Mouse (Mus musculus) ovary, postnatal 10 days (tissue): ENCODE results near the gene Fbxo30.
"Not testable (repeated sequence)": the region's sequence is repeated elsewhere in the genome, so short reads cannot be mapped to it uniquely, and the experiment has no call there.

Source experiments
- DNase-seq: peaks from one replicate; pipeline ENCODE4 v3.0.0; 2022; ENCODE audit warnings: low spot score

Fbxo30 gene

DNA sequence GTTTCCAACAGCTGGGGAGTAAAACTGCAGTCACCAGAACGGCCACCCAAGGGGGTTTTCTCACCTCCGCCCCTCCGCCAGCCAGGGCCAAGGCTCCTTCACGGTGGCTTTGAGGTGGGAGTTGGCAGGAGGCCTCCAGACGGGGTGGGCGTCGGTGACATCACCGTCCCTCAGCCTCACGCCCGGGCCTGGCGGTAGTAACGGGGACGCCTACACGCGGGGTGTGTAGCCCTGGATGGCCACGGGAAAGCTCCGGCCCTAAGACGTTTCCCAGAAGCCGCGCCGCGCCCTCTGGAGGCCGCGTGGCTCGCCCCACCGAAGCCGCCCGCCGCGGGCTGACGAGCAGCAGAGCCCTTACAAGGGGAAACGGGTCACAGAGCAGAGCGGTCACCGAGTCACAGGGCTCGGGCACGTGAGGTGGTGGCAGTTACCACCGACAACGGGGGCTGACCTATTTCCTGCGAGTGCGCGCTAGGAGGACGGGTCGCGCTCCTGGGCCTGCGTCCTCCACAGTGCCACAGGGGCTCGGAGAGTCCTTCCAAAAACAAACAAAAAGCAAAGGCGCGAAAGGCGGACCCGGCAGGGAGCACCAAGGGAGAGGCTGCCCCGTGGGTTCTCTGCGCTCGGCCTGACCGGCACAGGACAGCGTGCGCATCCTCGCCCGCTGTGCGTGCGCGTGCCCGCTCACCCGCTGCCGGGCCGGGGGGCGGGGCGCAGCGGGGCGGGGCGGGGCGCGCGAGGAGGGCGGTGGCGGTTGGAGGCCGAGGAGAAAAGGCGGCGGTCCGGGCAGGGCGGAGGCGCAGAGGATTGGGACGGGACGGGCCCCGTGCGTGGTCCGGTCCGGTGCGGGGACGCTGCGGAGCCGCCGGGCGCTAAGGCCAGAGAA lies at the start of gene Fbxo30:
Gene Fbxo30, plus strand, starts transcription at position 753 of the 886 bp plus-strand sequence.
- peak; percentile 80 for DNase-seq

DNA sequence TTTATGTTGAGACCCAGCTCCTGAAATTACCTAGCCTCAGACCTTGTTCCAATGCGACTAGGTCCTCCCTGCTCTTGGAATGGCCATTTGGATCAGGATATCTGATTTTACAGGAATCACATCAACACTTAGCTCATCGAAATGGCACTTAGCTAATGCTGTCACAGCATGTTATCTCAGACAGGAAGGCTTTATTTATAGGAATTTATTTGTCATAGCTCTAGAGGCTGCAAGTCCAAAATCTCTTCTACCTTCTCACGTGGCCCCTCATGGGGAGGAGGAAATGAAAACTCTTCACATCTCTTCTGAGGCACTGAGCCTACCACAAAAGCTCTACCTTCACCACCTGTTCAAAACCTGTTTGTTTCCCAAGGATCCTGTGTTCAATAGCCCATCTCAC lies 47.9 kb upstream of the Fbxo30 start:
- no peak for DNase-seq

DNA sequence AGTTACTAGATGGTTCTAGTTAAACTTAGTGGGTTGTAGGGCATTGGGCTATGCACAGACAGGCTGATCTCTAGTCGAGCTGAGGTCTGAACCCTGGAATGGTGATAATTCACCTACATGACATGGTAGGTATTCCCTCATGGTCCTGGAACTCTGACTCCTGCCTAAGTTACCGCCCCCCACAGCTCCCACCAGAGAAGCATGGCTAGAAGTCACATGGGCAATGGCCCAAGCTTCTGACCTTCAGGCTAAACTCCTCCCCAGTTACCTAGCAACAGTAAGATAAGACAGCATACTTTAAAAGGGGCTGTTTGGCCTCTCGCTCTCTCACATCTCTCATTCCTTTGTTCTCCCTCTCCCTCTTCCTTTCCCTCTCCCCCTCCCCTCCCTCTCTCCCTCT lies 38.1 kb upstream of the Fbxo30 start:
- DNase-seq, result not testable (repeated sequence)

DNA sequence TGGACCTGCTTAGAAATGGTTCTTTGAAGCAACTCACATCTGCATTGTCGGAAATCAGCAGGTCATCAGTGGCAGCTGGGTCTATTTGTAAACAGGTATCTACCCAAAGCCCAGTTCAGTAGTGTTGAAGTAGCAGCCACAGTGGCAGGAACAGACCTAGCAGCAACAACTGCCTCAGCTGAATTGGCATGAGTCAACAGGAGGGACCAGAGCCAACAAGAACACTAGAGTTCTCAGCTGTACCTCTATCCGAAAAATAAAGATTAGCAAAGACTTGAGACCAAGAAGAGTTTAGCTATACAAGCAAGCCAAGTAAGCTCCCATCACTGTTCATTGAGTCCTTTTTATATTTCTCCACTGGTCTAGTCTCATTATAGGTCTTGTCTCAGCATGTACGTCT lies 32.9 kb upstream of the Fbxo30 start:
- DNase-seq, result no peak

DNA sequence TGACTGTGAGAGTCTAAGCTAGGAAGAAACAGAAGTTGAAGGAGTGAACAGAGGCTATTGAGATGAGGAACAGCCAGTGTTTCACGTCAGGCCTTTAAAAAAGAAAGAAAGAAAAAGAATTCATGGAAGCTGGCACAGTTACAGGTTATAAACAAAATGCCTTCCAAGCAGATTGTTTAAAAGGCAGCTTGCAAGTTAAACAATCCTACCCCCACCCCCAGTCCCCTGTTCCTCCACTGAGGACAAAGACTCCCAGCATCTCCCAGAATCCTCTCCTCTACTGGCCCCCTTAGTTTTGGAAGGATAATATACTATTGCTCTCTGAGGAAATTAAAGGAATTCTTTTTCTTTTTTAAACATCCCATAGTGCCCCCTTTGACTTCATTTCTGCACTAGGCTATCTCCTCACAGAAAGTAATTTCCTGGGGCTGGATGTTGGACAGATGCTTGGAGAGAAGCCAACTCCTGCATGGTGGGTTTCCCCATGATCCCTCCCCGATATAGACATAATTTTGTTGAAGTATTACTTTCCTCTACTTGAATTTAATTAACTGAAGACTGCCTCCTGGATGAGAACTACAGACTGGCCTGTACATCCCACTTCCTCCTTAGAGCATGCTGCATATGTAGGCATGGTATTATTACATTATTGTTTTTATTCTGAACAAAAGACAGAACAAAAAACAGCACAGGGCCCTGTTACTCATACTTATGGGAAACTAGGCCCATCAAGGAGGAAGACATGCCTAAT lies 30.7 kb upstream of the Fbxo30 start:
- no peak for DNase-seq

DNA sequence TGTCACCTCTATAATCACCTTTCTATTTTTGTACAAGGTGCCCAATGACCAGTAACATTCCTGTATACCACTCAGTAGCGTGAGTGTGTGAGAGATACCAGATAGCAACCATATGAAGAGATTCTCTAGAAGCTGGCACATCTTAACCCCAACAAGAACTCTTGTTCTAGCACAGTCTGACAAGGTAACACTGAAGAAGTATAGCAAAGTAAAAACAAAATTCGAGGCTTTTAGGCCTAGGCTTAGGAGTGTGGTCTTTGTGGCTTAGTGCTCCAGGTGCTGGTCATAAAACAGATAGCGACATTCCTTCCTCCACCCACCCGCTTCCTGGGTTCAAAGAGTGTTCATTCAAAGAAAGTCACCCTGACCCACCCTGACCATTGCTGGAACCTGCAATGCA lies 27.5 kb upstream of the Fbxo30 start:
- not testable (repeated sequence) for DNase-seq

DNA sequence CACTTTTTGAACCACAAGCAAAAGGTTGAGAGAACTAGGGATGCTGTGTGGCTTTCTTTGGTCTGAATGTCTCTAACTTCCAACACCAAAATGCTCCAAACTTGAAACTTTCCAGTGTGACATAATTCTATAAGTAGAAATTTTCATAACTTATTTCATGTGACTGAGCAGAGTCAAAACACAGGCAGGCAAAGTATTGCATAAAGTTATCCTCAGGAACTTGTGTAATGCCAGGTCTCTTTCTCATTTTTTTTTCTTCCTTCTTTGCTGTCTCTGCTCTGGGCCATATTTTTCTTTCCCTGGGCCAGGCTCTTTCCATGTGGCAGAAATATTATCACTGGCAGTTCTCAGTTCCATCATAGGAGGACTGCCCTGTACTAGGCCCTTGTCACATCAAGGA lies 21.0 kb upstream of the Fbxo30 start:
- no peak for DNase-seq

DNA sequence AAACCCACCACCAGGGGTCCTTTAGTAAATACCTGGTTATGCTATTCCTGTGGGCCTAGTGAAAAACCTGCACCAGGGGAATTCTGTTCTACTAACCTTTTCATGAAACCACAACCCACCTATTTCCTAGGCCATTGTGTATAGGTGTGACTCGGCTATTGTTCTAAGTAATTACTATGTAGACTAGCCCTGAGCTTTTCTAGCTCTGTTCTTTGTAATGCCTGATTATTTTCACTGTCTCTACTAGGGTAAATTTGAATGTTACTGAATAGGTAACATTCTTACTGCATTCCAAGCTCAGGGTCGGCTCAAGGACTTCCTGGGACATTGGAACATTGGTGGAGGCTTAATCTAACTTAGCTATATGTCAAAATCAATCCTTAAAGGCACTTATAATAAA lies 18.8 kb upstream of the Fbxo30 start:
- not testable (repeated sequence) for DNase-seq

DNA sequence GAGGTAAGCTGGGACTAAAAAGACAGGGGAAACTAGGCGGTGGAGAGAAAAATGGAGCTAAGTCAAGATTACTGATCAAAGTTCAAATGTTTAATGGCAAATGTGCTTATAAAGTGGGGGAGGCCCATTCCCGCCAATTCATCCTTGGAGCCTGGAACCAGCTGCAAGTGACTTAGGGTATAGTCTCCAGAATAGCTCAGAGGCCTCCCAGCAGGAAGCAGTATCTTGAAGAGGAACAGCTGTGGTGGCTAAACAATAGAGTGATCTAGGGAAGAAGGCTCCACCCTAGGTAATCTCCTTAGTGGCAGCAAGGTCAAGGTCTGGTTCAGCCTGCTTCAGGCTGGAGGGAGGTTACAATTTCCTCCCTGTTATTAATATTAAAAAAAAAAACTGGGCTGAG lies 17.3 kb upstream of the Fbxo30 start:
- DNase-seq, result not testable (repeated sequence)

DNA sequence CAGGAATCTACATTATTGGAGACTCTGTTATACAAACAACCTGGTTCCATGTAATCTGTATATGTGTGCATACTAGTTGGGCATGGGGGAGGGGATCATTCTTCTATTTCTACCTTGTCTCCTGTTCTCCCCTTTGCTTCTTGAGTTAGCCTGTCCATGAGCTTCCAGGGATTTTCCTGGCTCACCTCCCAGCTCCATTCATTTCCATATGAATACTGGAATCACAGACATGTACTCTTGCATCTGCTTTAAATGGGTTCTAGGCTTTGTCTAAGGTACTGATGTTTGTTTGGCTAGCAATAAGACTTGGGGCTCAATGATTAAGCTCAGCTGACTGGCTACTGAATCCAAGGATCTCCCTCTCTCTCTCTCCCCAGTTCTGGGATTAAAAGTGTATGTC lies 12.0 kb upstream of the Fbxo30 start:
- DNase-seq, result no peak

DNA sequence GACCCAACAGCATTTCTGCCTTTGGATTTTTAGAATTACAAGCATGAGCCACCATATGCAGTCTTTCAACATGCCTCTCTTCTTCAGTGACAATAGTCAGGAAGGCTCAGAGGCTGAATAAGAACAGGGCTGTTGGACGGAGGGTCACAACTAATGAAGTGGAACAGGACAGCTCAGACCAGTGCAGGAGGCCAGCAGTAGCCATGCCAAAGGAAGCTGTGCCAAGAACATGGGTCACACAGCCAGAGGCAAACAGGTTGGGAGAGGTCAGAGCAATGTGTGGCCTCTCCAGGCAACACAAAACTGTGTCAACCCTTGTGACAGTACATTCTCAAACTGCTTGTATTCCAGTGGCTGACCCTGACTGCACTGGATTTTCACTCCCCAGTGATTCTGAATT lies 6.7 kb upstream of the Fbxo30 start:
- no peak for DNase-seq

DNA sequence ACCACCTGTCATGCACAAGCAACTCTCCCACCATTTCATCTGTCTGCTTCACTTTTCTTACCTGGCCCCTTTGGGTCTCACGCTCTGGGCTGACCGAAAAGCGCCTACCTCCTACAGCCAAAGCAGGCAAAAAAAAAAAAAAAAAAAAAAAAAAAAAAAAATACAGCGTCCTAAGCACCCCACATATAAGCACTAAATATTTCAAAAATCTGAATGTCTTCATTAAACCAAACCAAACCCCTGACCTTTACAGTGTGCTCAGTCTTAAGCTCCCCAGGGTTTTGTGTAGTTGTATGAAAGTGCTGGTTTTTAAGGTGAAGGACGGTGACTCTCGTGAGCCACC lies 924 bp upstream of the Fbxo30 start:
- no peak for DNase-seq

DNA sequence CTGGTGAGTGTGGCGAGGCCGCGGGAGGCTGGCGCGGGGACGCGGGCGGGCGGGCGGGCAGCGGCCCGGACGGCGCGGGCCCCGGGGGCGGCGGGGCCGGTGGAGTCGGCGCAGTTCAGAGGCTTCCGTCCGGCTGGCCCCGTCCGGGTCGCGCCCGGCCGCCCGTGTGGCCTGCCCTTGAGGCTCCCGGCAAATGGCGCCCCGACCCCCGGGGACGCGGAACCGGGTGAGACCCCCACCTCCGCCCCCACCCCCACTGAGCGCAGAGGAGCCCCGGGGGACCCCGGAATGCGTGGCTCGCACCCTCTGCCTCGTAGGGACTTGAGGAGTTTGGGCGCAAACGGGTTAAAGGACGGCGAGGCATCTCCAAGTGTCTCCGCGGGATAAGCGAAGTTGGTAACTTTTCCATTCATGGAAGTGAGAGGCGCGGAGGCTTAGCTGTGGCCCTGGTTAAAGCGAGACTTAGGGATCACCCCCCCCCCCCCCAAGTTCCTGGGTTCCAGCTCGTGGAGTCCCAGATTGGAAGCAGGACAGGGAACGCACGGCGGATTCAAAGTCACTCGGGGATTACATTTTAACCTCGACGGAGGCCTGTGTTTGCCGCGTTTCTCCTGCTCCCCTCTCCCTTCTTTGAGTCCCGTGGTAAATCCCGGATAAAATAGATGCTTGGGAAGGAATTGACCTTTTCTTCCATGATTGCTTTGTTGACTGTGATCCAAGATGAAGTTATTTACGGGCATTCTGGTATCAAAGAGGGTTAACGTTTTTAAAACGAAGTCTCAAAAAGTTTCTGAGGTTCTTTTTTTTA lies 572 bp downstream of the Fbxo30 start:
- DNase-seq, result peak; percentile 39

DNA sequence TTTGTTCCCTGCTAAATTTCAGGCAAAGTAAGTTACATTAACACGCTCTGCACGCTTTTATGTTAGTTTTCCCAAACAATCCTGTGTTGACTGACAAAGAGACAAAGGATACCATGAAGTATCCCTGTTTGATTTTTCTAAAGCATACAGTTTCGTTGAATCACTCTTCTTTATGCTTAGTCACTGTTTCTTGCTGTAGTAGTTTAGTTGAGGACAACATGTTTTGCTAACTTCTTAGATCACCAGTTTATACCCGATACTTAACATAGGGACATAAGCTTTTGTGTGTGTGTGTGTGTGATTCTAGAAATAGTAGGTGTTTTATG lies 1.1 kb downstream of the Fbxo30 start:
- no peak for DNase-seq

DNA sequence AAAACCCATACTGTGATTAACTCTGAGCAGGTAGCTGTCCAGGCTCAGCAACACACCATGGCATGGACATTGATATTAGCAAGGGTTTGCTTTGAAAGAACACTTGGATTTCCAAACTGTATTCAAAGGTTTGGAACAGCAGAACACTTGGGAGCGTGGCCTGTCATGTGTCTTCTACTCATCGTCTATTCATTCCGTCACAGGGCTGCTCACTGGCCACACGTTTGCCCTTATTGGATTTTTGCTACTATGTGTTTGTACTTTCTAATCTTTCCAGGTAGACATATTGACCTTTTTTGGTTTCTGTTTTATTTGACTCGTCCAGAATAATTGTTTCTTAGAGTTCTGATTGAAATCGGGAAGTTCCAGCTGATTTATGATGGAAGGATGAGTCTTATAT lies 17.3 kb downstream of the Fbxo30 start:
- DNase-seq, result no peak

DNA sequence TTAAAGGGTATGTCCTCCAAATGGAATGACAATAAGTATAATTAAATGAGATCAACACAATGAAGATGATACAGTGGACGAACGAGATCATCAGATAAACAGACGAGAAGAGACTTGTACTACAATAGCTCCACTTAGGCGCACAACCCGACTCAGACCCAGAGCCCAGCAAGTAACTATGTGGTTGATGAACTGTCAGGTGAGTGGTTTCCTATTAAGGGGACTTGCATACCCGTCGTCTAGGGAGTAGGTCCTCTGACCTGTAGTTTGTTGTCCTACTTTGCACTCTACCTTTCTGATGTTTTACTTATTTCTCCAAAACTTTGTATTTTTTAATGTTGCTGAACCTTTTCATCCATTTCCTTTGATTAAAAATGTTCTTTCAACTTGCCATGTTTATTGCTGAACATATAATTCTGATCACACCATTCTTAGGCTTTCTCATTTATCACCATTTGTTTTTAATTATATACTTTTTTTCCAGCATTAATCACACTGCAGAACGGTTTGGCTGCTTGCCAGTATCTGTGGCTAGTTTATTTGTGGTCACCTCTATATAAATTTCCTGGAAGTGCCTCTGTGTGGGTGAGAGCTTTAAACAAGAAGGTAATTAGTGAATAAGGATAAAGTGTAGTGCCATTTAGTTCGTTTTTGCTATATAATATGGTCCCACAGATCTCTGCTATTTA lies 24.4 kb downstream of the Fbxo30 start:
- DNase-seq, result no peak

DNA sequence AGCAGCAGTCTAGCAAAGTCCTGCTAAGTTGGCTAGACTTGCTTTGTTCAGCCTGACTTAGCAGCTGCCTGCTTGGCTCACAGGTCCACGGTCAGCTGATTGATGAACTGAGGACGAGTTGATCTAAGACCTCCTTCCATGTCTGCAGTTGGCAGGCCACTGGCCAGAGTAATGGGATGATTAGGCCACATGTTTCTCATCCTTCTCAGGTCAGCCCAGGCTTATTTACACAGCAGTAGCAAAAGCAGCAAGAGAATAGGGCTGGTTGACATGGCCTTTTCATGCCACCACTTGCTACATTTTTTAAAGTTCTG lies 24.9 kb downstream of the Fbxo30 start:
- DNase-seq, result no peak

DNA sequence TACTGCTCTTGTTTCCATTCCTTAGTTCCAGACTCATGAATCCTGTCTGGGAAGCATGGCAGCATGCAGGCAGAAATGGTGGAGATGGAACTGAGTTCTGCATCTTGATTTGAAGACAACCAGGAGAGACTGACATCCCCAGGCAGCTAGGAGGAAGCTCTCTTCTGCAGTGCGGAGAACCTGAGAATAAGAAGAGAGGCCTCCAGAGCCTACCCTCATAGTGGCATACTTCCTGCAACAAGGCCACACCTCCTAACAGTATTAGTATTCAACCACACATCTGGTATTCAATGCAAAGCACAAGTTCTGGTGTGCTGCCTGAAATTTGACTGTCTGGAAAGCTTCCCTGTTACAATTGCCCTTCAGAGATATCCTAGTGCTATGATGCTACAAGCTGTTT lies 28.7 kb downstream of the Fbxo30 start:
- DNase-seq, result no peak

DNA sequence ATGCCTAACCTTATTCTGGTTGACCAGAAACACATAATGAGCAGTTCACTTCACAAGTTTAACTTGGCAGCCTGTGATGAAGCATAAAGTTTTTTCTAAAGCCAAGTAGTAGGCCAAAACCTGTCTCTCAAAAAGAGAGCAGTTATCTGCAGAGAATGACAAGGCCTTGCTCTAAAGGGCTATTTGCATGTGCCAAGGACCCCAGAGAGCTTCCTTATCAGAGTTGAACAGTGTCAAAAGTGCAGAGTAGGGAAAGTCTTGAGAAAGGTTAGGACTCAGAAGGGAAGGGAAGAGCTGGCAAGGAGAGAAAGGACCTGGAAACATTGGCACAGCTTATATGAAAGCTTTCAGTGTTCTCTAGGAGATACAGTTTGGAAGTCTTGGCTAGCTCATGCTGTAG lies 29.4 kb downstream of the Fbxo30 start:
- DNase-seq, result no peak

DNA sequence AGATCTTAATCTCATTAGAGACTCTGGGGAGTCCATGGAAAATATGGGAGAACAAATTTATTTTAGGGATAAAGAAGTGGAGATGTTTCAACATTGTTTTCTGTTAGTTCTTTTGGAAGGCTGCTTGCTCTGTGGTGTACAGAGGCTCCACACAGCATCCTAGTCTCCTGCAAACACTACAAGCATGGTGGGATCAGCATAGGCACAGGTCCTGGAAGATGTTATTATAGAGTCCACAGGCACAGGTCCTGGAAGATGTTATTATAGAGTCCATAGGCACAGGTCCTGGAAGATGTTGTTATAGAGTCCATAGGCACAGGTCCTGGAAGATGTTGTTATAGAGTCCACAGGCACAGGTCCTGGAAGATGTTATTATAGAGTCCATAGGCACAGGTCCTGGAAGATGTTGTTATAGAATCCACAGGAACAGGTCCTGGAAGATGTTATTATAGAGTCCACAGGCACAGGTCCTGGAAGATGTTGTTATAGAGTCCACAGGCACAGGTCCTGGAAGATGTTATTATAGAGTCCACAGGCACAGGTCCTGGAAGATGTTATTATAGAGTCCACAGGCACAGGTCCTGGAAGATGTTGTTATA lies 36.8 kb downstream of the Fbxo30 start:
- DNase-seq, result not testable (repeated sequence)

DNA sequence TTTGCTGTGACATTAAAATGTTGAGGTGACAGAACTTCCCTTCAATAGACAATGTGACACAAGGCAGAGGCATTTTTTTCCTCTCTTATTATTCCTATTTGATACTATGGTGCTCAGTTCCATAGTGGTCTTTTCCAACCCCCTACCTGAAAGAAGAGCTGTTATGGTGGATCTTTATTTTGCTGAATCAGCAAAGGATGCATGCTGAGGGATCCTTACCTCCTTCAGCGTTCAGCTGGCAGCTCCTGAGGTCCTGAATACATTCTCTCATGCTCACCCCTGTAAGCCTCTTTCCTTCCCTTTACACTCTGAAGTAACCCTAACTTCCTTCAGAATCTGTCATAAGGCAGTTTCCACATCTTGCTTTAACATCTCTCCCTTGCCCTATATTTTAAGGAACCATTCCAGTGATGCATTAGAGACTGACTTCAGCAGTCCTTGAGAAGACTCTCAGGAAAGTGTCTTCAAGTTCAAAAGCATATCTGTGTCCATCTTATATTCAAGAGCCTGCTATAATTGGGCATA lies 38.4 kb downstream of the Fbxo30 start:
- no peak for DNase-seq

DNA sequence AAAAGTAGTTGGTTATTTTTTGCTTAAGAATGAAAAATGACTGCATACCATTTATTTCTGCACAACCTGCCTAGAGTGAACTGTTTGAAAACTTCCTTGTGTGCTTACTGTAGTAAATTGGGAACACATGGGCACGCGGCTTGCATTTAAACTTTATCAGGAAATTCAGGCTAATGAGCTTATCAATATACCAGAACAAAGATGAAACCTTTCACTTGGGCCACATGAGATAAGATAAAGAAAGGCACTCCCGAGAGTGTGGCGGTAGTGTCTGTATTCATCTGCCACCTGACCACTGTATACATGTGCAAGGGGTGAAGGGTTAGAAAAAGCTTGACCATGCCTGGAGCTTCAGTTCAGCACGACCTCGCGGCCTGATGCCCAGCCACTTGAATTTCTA lies 41.2 kb downstream of the Fbxo30 start:
- DNase-seq, result no peak
